Mouse (Mus musculus) lung, adult 2 months (tissue): ENCODE measurements around the gene Hoxb5.

Source experiments
- CTCF ChIP-seq: fragments of 200-500 bp; IDR thresholded peaks from 2 replicates; pipeline ENCODE4 v1.5.1; 2011; ENCODE audit warnings: mild to moderate bottlenecking, low read length, control low read depth; ENCODE audit not compliant: insufficient read depth
- POLR2A ChIP-seq: fragments of 200-500 bp; IDR thresholded peaks from 2 replicates; pipeline ENCODE4 v1.6.1; 2011; ENCODE audit warnings: low read depth, mild to moderate bottlenecking, control low read depth, low read length, borderline replicate concordance; ENCODE audit errors: extremely low read depth

- TF ChIP-seq CTCF (no peak), POLR2A (no peak)
Observed at GRCm38 (mm10) chr11:96325747-96326212, 22.6 kb downstream of the Hoxb5 start.
